Mouse (Mus musculus) spleen, adult 2 months (tissue): ENCODE measurements around the gene Gm884. TPM values are rescaled to one million over a fixed set of nuclear protein-coding genes. Genes with fewer than 3 reads are reported as not detected.

Source experiments
- DNase-seq, 2 experiments: peaks; one replicate each; pipeline versions ENCODE4 v3.0.0 to v3.0.0-alpha.2; 2012 to 2021; ENCODE audit warnings: low spot score in 2 of 2, low read depth in 1 of 2
- H3K27ac ChIP-seq: fragments of 200-500 bp; 2 replicates; pipeline ENCODE4 v1.5.1; 2012; ENCODE audit warnings: low read length, inconsistent platforms; ENCODE audit not compliant: insufficient read depth
- H3K27me3 ChIP-seq: fragments of 200-500 bp; 2 replicates; pipeline ENCODE4 v1.6.1; 2012; ENCODE audit warnings: mild to moderate bottlenecking, moderate library complexity, low read length, inconsistent platforms; ENCODE audit not compliant: control insufficient read depth, insufficient read depth
- H3K36me3 ChIP-seq: fragments of 200-500 bp; 2 replicates; pipeline ENCODE4 v1.6.1; 2012; ENCODE audit warnings: mild to moderate bottlenecking, low read length, inconsistent platforms; ENCODE audit not compliant: control insufficient read depth, insufficient read depth
- H3K4me1 ChIP-seq: fragments of 200-500 bp; 2 replicates; pipeline ENCODE4 v1.6.1; 2011; ENCODE audit warnings: inconsistent platforms; ENCODE audit not compliant: control insufficient read depth, insufficient read depth, insufficient read length
- H3K4me3 ChIP-seq: fragments of 200-500 bp; 2 replicates; pipeline ENCODE4 v1.5.1; 2011; ENCODE audit warnings: mild to moderate bottlenecking, inconsistent platforms; ENCODE audit not compliant: insufficient read depth, insufficient read length; ENCODE audit errors: extremely low read depth
- CTCF ChIP-seq: fragments of 200-500 bp; IDR thresholded peaks from 2 replicates; pipeline ENCODE4 v1.5.1; 2011; ENCODE audit warnings: mild to moderate bottlenecking, inconsistent platforms; ENCODE audit not compliant: insufficient read depth, insufficient read length, insufficient replicate concordance; ENCODE audit errors: extremely low read depth
- POLR2A ChIP-seq: fragments of 200-500 bp; IDR thresholded peaks from 2 replicates; pipeline ENCODE4 v1.6.1; 2011; ENCODE audit warnings: low read depth, low read length, inconsistent platforms
- WGBS: fragments of 180-500 bp; shearing (Covaris S2); methylation state at CpG from one replicate; pipeline ENCODE4 v1.1.7; 2018; 5-methylcytosine and 5-hydroxymethylcytosine counted together
- polyA plus RNA-seq: library from polyadenylated mRNA; depleted of rRNA; stranded (reverse); fragments of >200 nt; gene quantifications from 2 replicates; pipeline ENCODE4 v1.2.3, GENCODE M21; 2012

Gene Gm884
- polyA plus RNA-seq, 1 experiment: not detected

DNA sequence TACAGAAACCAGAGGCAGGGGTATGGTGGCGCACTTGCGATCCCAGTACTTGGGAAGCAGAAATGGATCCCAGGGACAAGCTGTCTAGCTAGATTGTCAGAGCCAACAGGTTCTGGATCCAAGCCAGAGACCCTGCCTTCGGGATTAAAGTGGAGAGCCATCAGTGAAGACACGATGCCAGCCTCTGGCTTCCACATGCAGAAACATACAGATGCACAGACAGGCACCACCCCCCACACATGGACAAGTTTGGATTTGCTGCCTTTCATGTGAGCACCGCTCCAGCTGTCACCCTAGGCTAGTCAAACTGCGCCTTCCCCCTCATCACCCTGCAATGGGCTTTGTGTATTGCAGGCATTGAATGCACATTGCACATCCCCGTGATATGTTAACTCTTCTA lies 37.2 kb upstream of the Gm884 start:
- no peaks in the 10 kb centered on the region; the same call in 1 of the 2 replicates for H3K27me3 ChIP-seq

DNA sequence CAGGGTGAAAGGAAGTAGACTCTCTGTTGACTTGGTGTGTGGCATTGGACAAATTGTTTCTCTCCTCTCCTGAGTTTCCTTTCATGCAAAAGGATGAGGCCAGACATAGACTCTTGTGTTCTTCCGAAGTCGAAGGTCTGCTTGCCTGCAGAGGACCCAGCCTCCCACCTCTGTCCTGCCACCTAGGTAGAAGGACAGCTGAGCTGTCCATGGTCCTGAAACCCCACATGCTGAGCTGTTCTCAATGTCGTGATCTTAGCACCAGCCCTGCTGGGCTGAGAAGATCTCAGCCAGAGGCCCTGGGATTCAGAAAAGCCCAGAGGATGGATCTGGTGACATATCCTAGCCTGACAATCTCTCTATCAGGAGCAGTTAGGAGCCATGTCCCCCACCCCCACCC lies 35.6 kb upstream of the Gm884 start:
- H3K4me1 ChIP-seq: no peaks in the 10 kb centered on the region
- no peak for TF ChIP-seq POLR2A
- no peak for TF ChIP-seq CTCF
- peaks cover 2% of the 10 kb centered on the region; the same call in 1 of the 2 replicates for H3K27me3 ChIP-seq
- H3K4me3 ChIP-seq: no peak overlapping the region
- H3K36me3 ChIP-seq: no peaks in the 10 kb centered on the region
- no peak for DNase-seq
- H3K27ac ChIP-seq: no peak overlapping the region
- WGBS: 23% methylated on average over 3 of the region's 3 CpGs

More for the DNA sequence above, 37.2 kb upstream of the Gm884 start:
- WGBS: 86% methylated on average over 7 of the region's 7 CpGs
- Histone ChIP-seq H3K4me3 (no peak overlapping the region), H3K27ac (no peak overlapping the region), H3K4me1 (no peaks in the 10 kb centered on the region), H3K36me3 (no peaks in the 10 kb centered on the region)
- no peak for DNase-seq
- no peak for TF ChIP-seq CTCF
- no peak for TF ChIP-seq POLR2A

DNA sequence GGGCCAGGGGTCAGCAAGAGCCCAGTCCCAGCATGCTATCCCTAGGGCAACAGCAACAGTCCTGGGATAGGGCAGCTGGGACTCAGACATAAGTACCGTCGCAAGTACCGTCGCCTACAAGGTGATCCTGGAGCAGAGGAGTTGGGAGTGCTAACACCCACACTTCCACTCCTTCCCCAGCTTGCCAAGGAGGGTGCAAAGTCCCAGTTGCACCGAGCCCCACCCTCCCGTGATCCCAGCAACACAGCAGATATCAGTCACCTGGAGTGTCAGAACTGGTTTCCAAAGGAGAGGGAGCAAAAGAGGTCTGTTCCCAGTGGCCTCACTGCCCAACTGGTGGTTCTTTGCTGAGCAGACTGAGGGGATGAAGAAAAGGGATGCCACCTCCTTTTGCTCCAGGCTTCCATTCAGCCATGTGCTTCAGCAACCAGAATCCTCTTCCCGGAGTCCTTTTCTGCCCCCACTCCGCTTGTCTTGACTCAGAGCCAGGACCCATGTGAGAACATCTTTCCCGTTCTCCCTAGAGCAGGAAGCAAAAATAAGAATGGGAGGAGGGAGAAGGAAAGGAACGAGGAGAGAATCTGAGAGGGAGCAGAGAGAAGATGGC lies 32.5 kb upstream of the Gm884 start:
- Histone ChIP-seq H3K27ac (no peak overlapping the region), H3K4me3 (no peak overlapping the region), H3K36me3 (no peaks in the 10 kb centered on the region), H3K27me3 (peaks cover 12% of the 10 kb centered on the region), H3K4me1 (peaks cover 7% of the 10 kb centered on the region; the same call in 1 of the 2 replicates)
- no peak for DNase-seq
- WGBS: 70% methylated on average over 10 of the region's 10 CpGs
- TF ChIP-seq CTCF (no peak), POLR2A (no peak)

DNA sequence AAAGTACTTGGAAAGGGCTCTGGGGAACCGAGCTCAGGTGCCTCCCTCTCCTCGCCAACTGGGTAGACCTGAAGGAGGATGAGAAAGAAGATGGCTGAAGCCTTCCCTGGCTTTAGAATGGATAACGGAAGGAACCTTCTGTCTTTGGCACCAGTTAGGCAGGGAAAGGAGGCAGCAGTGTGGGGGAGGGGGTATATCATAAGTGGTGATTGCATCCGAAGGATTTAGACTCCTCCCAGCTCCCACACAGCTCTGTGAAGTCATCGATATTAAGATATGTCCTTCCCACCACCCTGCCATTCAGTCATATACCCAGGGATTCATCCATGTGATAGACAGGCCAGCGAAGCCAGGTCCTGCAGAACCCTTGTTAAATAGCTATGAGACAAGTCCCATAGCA lies 30.5 kb upstream of the Gm884 start:
- no peak for DNase-seq
- Histone ChIP-seq H3K27me3 (peaks cover 12% of the 10 kb centered on the region), H3K36me3 (no peaks in the 10 kb centered on the region), H3K27ac (no peak overlapping the region), H3K4me1 (peaks cover 7% of the 10 kb centered on the region; the same call in 1 of the 2 replicates), H3K4me3 (no peak overlapping the region)
- WGBS: 81% methylated on average over 6 of the region's 6 CpGs
- no peak for TF ChIP-seq CTCF
- no peak for TF ChIP-seq POLR2A

DNA sequence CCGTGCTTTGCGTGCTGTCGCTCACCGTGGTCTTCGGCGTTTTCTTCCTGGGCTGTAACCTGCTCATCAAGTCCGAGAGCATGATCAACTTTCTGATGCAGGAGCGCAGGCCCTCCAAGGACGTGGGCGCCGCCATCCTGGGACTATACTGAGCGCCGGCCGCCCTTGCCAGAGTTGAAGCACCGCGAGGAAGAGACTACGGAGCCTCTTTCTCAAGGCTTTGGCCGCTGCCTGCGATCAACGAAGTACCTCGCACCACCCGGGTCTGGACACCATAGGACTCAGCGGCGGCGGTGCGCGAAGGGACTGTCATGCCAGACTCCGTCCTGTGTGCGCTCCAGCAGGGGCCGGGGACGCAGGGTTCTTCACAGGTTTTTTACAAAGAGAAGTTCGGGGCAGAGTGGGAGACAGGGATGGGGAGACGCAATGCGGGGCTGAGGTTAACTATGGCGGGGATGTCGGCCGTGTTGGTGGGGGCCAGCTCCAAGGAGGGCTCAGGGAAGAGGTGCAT lies 29.1 kb upstream of the Gm884 start:
- H3K27me3 ChIP-seq: peaks cover 12% of the 10 kb centered on the region
- TF ChIP-seq POLR2A (no peak), CTCF (no peak)

DNA sequence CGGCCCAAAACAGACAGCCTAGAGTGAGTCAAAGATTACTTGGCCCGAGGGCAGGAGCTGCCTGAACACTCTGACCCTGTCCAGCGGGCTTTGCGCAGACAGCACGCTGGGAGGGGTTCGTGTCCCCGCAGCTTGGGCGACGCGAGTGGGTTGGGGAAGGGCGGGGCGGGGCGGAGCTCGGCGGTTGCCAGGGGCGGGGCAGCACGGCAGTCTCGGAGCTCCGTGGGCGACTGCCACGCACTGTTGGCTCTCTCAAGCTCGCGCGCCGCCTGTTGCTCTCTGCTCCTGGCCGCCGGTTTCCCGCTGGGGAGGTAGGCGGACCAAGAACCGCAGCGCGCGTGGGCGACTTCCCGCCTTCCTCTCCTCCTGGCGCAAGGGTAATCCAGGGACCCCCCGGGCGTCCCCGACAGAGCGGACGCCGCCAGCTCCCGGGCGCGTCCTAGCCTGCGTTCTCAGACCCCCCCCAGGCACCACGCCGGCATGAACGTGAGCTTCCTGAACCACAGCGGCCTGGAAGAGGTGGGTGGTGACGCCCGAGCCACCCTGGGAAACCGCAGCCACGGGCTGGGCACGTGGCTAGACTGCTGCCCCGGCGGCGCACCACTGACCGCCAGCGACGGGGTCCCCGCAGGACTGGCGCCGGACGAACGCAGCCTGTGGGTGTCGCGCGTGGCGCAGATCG lies 28.5 kb upstream of the Gm884 start, which contains the start of gene Rprml:
Gene Rprml (plus strand): TSS at position 270 of the 682 bp plus-strand sequence.
- H3K27ac ChIP-seq: no peak within 1 kb of the TSS
- TF ChIP-seq POLR2A (no peak), CTCF (no peak)
- DNase-seq: no peak
- H3K27me3 ChIP-seq: peaks cover 12% of the 10 kb centered on the region
- H3K4me3 ChIP-seq: no peak within 1 kb of the TSS; the same call in 1 of the 2 replicates
- H3K4me1 ChIP-seq: peaks cover 7% of the 10 kb centered on the region; the same call in 1 of the 2 replicates
- H3K36me3 ChIP-seq: no peaks in the 10 kb centered on the region
- WGBS: 2% methylated on average over 64 of the region's 71 CpGs

More for the DNA sequence above, 29.1 kb upstream of the Gm884 start:
- Histone ChIP-seq H3K4me3 (no peak overlapping the region; the same call in 1 of the 2 replicates), H3K4me1 (peaks cover 7% of the 10 kb centered on the region; the same call in 1 of the 2 replicates), H3K36me3 (no peaks in the 10 kb centered on the region), H3K27ac (no peak overlapping the region)
- DNase-seq: no peak
- WGBS: 5% methylated on average over 37 of the region's 37 CpGs

DNA sequence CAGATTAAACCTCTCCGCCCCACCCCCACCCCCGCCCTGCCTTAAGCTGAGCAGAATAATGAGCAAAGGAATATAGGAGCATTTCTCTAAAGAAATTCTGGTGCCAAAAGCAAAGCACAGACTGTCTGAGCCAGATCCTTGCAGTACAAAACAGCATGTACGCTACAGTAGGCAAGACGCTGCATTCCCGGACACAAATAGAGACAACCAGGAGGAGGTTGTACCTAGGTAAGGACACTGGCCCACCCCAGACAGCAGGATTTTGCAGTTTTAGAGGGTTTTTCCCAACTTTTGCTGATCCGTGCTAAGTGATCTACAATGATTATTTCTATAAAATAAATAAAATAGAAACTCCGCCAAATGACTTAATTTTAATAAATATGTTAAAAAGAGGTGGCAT lies 27.7 kb upstream of the Gm884 start:
- Histone ChIP-seq H3K27ac (no peak overlapping the region), H3K36me3 (no peaks in the 10 kb centered on the region), H3K4me3 (no peak overlapping the region), H3K27me3 (peaks cover 12% of the 10 kb centered on the region), H3K4me1 (peaks cover 7% of the 10 kb centered on the region; the same call in 1 of the 2 replicates)
- WGBS: 40% methylated on average over 7 of the region's 7 CpGs
- no peak for DNase-seq
- TF ChIP-seq CTCF (no peak), POLR2A (no peak)
